Mouse (Mus musculus) CH12.LX (cell line): ENCODE measurements around the gene Pds5b.

Experiments
- CTCF ChIP-seq, 2 experiments: IDR thresholded peaks in 1 of 2; conservative IDR thresholded peaks in 1 of 2; 2 replicates each; pipeline ENCODE4 v1.5.1; 2011 to 2012; ENCODE audit warnings: low read depth in 2 of 2, low read length in 2 of 2, improper control_type of control experiment in 1 of 2, inconsistent platforms in 1 of 2, mild to moderate bottlenecking in 1 of 2, moderate library complexity in 1 of 2
- EP300 ChIP-seq: IDR thresholded peaks from 2 replicates; pipeline ENCODE4 v1.6.1; 2011; ENCODE audit warnings: low read length, improper control_type of control experiment
- MAFK ChIP-seq: IDR thresholded peaks from 2 replicates; pipeline ENCODE4 v1.6.1; 2011; ENCODE audit warnings: low read length, improper control_type of control experiment; ENCODE audit not compliant: insufficient replicate concordance
- NRF1 ChIP-seq: IDR thresholded peaks from 2 replicates; pipeline ENCODE4 v1.6.1; 2014; ENCODE audit warnings: low read depth, mild to moderate bottlenecking, inconsistent platforms, low read length, improper control_type of control experiment, moderate library complexity
- PAX5 ChIP-seq: IDR thresholded peaks from 2 replicates; pipeline ENCODE4 v1.6.1; 2012; ENCODE audit warnings: low read length, inconsistent platforms, mixed read lengths
- POLR2A ChIP-seq: IDR thresholded peaks from 2 replicates; pipeline ENCODE4 v1.6.1; 2011; ENCODE audit warnings: low read depth, mild to moderate bottlenecking, improper control_type of control experiment, low read length
- RAD21 ChIP-seq: IDR thresholded peaks from 2 replicates; pipeline ENCODE4 v1.6.1; 2011; ENCODE audit warnings: low read depth, mild to moderate bottlenecking, low read length, improper control_type of control experiment, moderate library complexity
- RCOR1 ChIP-seq: conservative IDR thresholded peaks from 2 replicates; pipeline ENCODE4 v1.6.1; 2012; ENCODE audit warnings: low read depth, mild to moderate bottlenecking, inconsistent platforms, low read length, improper control_type of control experiment
- SIN3A ChIP-seq: IDR thresholded peaks from 2 replicates; pipeline ENCODE4 v1.6.1; 2012; ENCODE audit warnings: low read length, improper control_type of control experiment, inconsistent platforms
- ZKSCAN1 ChIP-seq: IDR thresholded peaks from 2 replicates; pipeline ENCODE4 v1.6.1; 2012; ENCODE audit warnings: low read depth, inconsistent platforms, low read length, improper control_type of control experiment, borderline replicate concordance

DNA sequence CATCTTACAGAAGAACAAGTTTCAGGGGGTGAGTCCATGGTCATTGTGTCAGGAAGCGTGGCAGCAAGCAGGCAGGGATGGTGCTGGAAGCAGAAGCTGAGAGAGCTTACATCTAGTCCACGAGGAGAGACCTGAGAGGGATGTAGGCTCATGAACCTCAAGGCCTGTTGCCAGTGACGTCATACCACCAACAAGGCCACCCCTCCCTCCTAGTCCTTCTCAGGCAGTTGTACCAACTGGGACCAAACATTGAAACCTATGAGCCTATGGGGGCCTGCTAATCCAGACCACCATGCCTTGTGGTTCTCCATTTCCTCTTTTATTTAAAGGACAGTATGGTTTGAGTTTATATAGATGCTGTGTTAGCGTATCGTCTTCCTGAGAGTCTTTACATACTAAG lies 143.2 kb downstream of the Pds5b start:
- TF ChIP-seq RAD21 (no peak), POLR2A (no peak), MAFK (no peak), PAX5 (no peak), SIN3A (no peak), RCOR1 (no peak), ZKSCAN1 (no peak), EP300 (no peak), CTCF (conservative IDR thresholded peaks at IDR 0.05 in 1 of 2, IDR thresholded peaks at IDR 0.05 in 1 of 2; ENCODE audit: low read depth in 2 of 2, low read length in 2 of 2) (no peak), NRF1 (no peak)
